Mouse (Mus musculus): ENCODE data around the gene Pramef12.

DNA sequence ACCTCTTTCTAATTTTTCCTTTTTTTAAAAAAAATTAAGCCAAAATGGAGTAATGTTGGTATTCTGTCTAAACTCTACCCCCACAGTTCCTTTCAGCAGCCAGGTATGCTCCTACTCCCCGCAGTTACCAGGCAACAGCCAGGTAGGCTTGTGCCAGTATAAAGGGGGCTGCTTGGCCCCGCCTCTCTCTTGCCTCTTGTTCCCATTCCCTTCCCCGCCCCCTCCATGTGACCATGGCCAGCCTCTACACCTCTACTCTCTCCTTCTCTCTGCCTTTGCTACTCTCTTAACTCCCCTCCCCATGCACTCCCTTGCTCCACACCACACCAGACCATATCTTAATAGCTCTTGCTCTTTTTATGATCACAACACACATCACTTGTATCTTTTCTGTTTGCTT is 2.0 kb downstream of the Pramef12 start:
- TF ChIP-seq CTCF (IDR thresholded peaks at IDR 0.05; ENCODE audit: extremely low read depth, insufficient read depth, low read length), result no peak
- no peak for TF ChIP-seq POLR2A (IDR thresholded peaks at IDR 0.05; ENCODE audit: extremely low read depth, insufficient read depth, low read length)

Measured in cortical plate, adult 2 months (tissue).